ENCODE assay signal across 7 mouse cellular contexts in the genomic region with DNA sequence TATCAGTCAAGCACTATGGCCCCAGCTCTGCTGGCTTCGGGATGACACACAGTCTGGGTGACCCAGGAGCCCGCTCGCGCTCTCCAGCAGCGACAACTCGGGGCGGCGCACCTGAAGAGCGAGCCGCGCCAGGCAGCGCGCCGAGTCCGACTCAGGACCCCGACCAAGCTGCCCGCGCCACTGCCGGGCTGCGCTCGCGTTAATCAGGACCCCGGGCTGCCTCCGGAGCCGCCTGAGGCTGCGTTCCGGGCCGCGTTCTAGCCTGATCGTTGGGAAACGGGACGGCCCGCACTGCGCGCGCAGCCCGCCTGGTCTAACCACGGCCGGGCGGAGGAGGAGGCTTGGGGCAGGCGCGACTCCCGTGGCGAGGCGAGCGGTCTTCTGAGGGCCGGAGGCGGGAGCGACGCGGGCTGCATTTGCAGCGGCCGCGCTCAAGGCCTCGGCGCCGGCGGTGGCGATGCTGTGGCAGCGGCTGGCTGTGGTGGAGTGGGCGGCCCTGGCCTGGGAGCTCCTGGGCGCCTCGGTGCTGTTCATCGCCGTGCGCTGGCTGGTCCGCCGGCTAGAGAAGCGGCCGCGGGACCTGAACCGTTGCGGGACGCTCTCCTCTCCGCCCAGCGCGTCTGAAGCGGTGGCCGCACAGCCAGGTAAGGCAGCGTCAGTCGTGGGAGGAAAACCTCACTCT. TPM values are rescaled to one million over a fixed set of nuclear protein-coding genes. Genes with fewer than 3 reads are reported as not detected.
DNase-seq lines count a peak whose midpoint lies in the region; ATAC-seq and TF ChIP-seq lines count a peak whose summit lies in the region.

A gene (plus strand): TSS at position 225 of the 682 bp plus-strand sequence.

- H3K4me3 ChIP-seq in embryonic facial prominence, embryonic 12.5 days: peak within 1 kb of the TSS; percentile 90
- H3K4me3 ChIP-seq in kidney, adult 2 months (ENCODE audit: insufficient read depth, low read depth, low read length): peak within 1 kb of the TSS; percentile 98
- H3K4me3 ChIP-seq in limb, embryonic 12.5 days (replicated peaks): peak within 1 kb of the TSS; percentile 96
- peak within 1 kb of the TSS; percentile 89 for H3K4me3 ChIP-seq in midbrain, embryonic 15.5 days
- H3K4me3 ChIP-seq in spleen, adult 2 months (ENCODE audit: extremely low read depth, insufficient read depth, insufficient read length): peak within 1 kb of the TSS; percentile 99

- ATAC-seq in embryonic facial prominence, embryonic 12.5 days (ENCODE audit: insufficient number of reproducible peaks, insufficient read depth, low FRiP score, low TSS enrichment): peak; percentile 96
- ATAC-seq in limb, embryonic 12.5 days (ENCODE audit: insufficient number of reproducible peaks, insufficient read depth, low FRiP score, low TSS enrichment, low read depth): peak; percentile 93
- ATAC-seq in midbrain, embryonic 15.5 days (replicated peaks): peak; percentile 97

- H3K4me1 ChIP-seq in embryonic facial prominence, embryonic 12.5 days: peaks cover 17% of the 10 kb centered on the region
- H3K4me1 ChIP-seq in kidney, adult 2 months (ENCODE audit: control insufficient read depth, insufficient read depth, low read length): no peaks in the 10 kb centered on the region
- H3K4me1 ChIP-seq in limb, embryonic 12.5 days (replicated peaks): peaks cover 21% of the 10 kb centered on the region
- H3K4me1 ChIP-seq in midbrain, embryonic 15.5 days: peaks cover 24% of the 10 kb centered on the region
- peaks cover 12% of the 10 kb centered on the region for H3K4me1 ChIP-seq in spleen, adult 2 months (ENCODE audit: control insufficient read depth, insufficient read depth, insufficient read length)

- no peaks in the 10 kb centered on the region for H3K27me3 ChIP-seq in embryonic facial prominence, embryonic 12.5 days
- H3K27me3 ChIP-seq in kidney, adult 2 months (replicated peaks; ENCODE audit: control insufficient read depth, insufficient read depth, low read length): no peaks in the 10 kb centered on the region
- no peaks in the 10 kb centered on the region for H3K27me3 ChIP-seq in limb, embryonic 12.5 days
- no peaks in the 10 kb centered on the region for H3K27me3 ChIP-seq in midbrain, embryonic 15.5 days (replicated peaks)
- H3K27me3 ChIP-seq in spleen, adult 2 months (ENCODE audit: control insufficient read depth, insufficient read depth, low read length): no peaks in the 10 kb centered on the region

- peak; percentile 72 for TF ChIP-seq POLR2A in kidney, adult 2 months (IDR thresholded peaks at IDR 0.05; ENCODE audit: low read depth, low read length)
- peak; percentile 71 for TF ChIP-seq POLR2A in spleen, adult 2 months (IDR thresholded peaks at IDR 0.05; ENCODE audit: low read depth, low read length)

- TF ChIP-seq CTCF in kidney, adult 2 months (conservative IDR thresholded peaks at IDR 0.05; ENCODE audit: insufficient read depth, insufficient read length, low read depth, low read length): no peak
- TF ChIP-seq CTCF in spleen, adult 2 months (IDR thresholded peaks at IDR 0.05; ENCODE audit: extremely low read depth, insufficient read depth, insufficient read length, insufficient replicate concordance): no peak

- peak within 1 kb of the TSS; percentile 72 for H3K4me2 ChIP-seq in embryonic facial prominence, embryonic 12.5 days (replicated peaks)
- peak within 1 kb of the TSS; percentile 74 for H3K4me2 ChIP-seq in limb, embryonic 12.5 days
- H3K4me2 ChIP-seq in midbrain, embryonic 15.5 days: peak within 1 kb of the TSS; percentile 69

- H3K9ac ChIP-seq in embryonic facial prominence, embryonic 12.5 days: peak within 1 kb of the TSS; percentile 96
- peak within 1 kb of the TSS; percentile 92 for H3K9ac ChIP-seq in limb, embryonic 12.5 days (replicated peaks)
- H3K9ac ChIP-seq in midbrain, embryonic 15.5 days: peak within 1 kb of the TSS; percentile 96

- WGBS in embryonic facial prominence, embryonic 12.5 days: under 1% methylated on average over 79 of the region's 81 CpGs
- under 1% methylated on average over 81 of the region's 81 CpGs for WGBS in kidney, adult 2 months
- WGBS in limb, embryonic 12.5 days: under 1% methylated on average over 79 of the region's 81 CpGs
- under 1% methylated on average over 80 of the region's 81 CpGs for WGBS in midbrain, embryonic 15.5 days
- under 1% methylated on average over 81 of the region's 81 CpGs for WGBS in spleen, adult 2 months

- H3K36me3 ChIP-seq in embryonic facial prominence, embryonic 12.5 days: peaks cover 10% of the 10 kb centered on the region; the same call in 1 of the 2 replicates
- no peaks in the 10 kb centered on the region; the same call in 1 of the 2 replicates for H3K36me3 ChIP-seq in kidney, adult 2 months (ENCODE audit: control insufficient read depth, insufficient read depth, low read length)
- H3K36me3 ChIP-seq in limb, embryonic 12.5 days: peaks cover 30% of the 10 kb centered on the region
- peaks cover 7% of the 10 kb centered on the region; the same call in 1 of the 2 replicates for H3K36me3 ChIP-seq in midbrain, embryonic 15.5 days (replicated peaks)
- peaks cover 7% of the 10 kb centered on the region for H3K36me3 ChIP-seq in spleen, adult 2 months (ENCODE audit: control insufficient read depth, insufficient read depth, low read length)

- peak within 1 kb of the TSS; percentile 97 for H3K27ac ChIP-seq in embryonic facial prominence, embryonic 12.5 days
- H3K27ac ChIP-seq in kidney, adult 2 months (ENCODE audit: insufficient read depth, low read depth, low read length): peak within 1 kb of the TSS; percentile 79
- H3K27ac ChIP-seq in limb, embryonic 12.5 days: peak within 1 kb of the TSS; percentile 97
- H3K27ac ChIP-seq in midbrain, embryonic 15.5 days: peak within 1 kb of the TSS; percentile 95
- H3K27ac ChIP-seq in spleen, adult 2 months (ENCODE audit: insufficient read depth, low read length): peak within 1 kb of the TSS; percentile 98

- peak; percentile 93 for DNase-seq in adrenal gland, postnatal 25 days
- peak; percentile 93 to 95 for DNase-seq in heart, adult 18-20 months
- peak; percentile 95 for DNase-seq in kidney, adult 2 months
- DNase-seq in spleen, adult 2 months (ENCODE audit: low read depth in 1 of 2, low spot score in 2 of 2): peak; percentile 80 to 86

- H3K9me3 ChIP-seq in embryonic facial prominence, embryonic 12.5 days: no peaks in the 10 kb centered on the region
- H3K9me3 ChIP-seq in limb, embryonic 12.5 days: no peaks in the 10 kb centered on the region
- no peaks in the 10 kb centered on the region for H3K9me3 ChIP-seq in midbrain, embryonic 15.5 days

RNA-seq across cellular contexts. Expression of the gene that starts here (rescaled TPM):
- total RNA-seq in adrenal gland, postnatal 25 days (2021): 38.7 and 52.6 TPM in 2 replicates
- 39.4 and 41.3 TPM in 2 replicates for polyA plus RNA-seq in embryonic facial prominence, embryonic 12.5 days (2016; fragmentation: Nextera tagmentation; extraction: Ambion mirVana)
- 10 to 100 TPM; 26.2 to 28.4 TPM for total RNA-seq in heart, adult 18-20 months (2021)
- 7.5 and 8.6 TPM in 2 replicates for polyA plus RNA-seq in kidney, adult 2 months (2012; rRNA removed)
- polyA plus RNA-seq in limb, embryonic 12.5 days (2016; fragmentation: Nextera tagmentation; extraction: Ambion mirVana): 41.3 and 43.2 TPM in 2 replicates
- polyA plus RNA-seq in midbrain, embryonic 15.5 days (2015; fragmentation: Nextera tagmentation; extraction: Ambion mirVana): 20.6 and 22.6 TPM in 2 replicates
- polyA plus RNA-seq in spleen, adult 2 months (2012; rRNA removed): 10.0 and 12.0 TPM in 2 replicates

Comparison
In these comparisons a context has a peak if more than half of its experiments do, and no peak if none do; other contexts are left out.
1. Peak in every context shown above with its lines: DNase-seq, ATAC-seq, H3K4me3 ChIP-seq and H3K27ac ChIP-seq.